Mouse (Mus musculus) fibroblast of lung, adult 2 months (primary cell): ENCODE measurements around the gene Oas1g.
"Not testable (repeated sequence)": the region's sequence is repeated elsewhere in the genome, so short reads cannot be mapped to it uniquely, and the experiment has no call there.

ENCODE experiments used
- DNase-seq: peaks from one replicate; pipeline ENCODE4 v3.0.0-alpha.2; 2011; ENCODE audit warnings: low read depth

Gene Oas1g

DNA sequence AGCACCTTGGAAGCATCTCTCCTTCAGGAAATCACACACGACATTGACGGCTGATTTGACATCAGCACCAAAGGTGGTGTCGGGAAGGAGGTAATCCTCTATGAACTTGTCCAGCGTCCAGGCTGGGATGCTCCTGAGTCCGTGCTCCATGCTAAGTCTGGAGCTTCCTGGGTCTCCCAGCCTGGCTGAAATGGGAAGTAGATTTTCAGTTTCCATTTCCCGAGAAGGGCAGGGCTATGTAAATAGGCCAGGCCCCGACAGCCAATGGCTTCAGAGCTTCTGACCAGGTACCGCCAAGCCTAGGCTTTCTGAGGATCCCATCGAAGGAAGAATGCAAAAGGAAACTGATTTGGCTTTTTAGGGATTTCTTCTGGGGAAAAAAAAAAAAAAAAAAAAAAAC is at the start of gene Oas1g:
Gene Oas1g (minus strand): TSS at position 201 of the 400 bp plus-strand sequence.
- not testable (repeated sequence) for DNase-seq

DNA sequence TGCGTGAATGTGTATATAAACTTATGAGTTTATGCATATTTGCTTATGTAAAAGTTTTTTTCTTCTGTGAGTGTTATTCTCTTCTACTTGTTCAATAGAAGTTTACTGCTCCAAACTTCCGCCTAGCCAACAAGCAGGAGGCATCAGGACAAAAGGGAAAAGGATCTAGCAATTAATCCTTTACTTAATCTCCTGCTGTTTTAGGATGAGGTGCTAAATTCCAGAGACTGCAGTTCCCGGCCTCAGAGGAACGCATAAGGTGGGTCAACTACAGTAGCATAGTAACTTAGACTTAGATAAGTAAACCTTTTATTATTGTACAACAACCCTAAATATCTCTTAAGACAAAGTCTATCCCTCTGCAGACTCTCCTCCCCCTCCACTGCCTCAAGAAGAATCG is 46.6 kb upstream of the Oas1g start:
- no peak for DNase-seq

DNA sequence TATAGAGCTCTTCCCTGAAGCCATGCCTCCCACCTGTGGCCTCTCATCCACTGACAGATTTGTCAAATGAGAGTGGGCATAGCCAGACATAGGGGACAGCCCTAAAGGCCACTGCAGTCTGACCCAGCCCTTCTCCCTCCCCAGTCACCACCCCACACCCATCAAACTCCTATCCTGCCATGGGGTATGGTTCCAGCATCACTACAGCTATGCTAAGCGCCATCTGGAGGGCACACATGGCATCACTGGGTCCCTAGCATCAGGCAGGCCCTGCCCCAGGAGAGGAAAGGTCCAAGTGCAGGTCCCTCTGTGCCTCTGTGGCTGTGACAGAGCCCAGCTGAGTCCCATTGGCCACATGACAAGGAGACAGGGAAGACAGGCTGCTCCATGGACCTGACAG is 39.6 kb upstream of the Oas1g start:
- DNase-seq: no peak

DNA sequence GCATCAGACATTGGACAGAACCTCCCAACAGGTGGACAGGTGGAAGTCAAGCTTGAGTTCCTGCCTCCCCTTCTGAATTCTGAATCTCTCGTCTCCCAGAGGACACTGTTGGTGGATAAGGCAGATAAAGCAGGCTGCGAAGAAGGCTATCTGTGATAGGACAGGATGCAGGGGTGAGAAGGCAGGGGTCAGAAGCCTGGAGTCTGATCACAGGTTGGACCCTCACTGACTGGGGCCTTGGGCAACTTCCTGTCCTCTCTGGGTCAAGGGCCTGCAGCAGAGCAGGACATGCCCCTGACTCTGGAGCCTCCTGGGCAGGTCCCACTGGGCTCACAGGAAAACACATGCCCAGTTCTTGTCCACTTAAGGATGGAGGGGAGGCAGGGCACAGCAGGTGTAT is 38.9 kb upstream of the Oas1g start:
- not testable (repeated sequence) for DNase-seq

DNA sequence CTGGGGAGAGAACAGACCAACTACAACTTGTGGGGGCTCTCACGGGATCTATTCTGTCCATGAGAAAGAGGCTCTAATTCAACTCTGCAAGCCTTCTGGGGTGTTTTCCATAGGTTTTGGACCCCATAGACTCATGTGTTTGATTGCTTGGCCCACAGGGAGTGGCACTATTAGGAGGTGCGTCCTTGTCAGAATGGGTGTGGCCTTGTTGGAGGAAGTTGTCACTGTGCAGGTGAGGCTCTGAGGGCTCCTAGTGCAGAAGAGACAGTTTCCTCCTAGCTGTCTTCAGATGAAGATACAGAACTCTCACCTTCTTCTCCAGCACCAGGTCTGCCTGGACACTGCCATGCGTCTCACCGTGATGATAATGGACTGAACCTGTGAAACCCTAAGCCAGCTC is 37.1 kb upstream of the Oas1g start:
- not testable (repeated sequence) for DNase-seq

DNA sequence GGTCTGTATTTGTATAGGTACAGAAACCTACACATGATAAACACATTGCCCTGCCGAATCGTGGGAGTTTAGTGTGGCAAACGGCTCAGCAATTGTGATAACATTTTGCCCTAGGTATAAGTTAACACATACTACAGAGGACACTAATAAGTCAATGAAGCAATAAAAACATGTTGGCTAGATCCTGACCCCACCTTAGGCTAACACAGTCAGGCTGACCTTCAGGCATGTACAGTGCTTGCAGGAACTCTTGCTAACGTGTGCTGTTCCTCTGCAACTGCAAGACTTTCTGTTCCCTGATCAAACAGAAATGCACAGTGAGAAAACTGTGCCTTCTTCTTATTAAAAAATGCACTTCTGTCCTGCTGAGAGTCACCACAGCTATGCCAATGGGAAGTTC is 36.6 kb upstream of the Oas1g start:
- no peak for DNase-seq

DNA sequence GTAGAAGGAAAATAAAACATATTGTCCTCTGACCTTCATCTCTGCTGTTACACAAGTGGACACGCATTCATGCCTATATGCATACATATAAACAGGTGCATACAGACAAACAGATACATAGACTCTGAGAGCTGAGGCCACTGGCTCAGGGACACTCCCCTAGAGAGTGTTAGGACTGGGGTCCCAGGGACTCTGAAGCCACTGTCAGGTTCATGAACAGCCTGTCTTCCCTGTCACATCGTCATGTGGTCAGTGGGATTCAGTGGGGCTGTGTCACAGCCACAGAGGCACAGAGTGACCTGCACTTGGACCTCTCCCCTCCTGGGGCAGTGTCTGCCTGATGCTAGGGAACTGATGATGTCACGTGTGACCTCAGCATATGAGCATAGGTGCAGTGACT is 32.9 kb upstream of the Oas1g start:
- DNase-seq: no peak

DNA sequence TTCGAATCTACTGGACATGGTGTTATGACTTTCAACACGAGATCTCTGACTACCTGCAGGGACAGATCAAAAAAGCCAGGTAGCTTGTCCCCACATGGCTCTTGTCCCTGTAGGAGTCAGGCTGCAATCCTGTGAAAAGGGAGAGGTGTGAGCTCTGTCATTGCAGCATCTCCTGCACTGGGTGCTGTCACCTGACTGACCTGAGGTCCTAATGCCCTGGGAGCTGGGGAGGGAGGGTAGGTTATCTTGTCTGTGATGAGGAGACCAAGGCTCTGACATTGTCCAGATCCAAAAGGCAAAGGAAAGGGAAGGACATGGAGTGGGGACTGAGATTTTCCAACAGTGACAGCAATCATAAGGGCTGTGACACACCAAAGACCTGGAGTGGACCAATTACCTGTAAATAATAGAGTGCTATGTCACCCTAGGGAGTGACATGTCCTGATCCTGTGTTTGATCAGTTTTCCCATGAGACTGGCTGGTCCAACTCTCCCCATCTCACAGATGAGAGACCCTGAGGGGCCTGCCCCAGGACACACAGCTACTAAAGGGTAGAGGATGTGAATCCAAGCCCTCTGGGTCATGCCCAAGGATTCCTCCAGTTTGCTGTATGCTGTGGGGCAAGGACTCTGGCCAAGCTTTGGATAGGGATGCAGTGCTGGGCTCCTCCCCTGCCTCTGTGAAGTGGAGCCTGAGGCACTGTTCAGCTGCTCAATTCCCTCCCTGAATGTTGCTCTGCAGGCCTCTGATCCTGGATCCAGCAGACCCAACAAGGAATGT is 31.9 kb upstream of the Oas1g start:
- not testable (repeated sequence) for DNase-seq

DNA sequence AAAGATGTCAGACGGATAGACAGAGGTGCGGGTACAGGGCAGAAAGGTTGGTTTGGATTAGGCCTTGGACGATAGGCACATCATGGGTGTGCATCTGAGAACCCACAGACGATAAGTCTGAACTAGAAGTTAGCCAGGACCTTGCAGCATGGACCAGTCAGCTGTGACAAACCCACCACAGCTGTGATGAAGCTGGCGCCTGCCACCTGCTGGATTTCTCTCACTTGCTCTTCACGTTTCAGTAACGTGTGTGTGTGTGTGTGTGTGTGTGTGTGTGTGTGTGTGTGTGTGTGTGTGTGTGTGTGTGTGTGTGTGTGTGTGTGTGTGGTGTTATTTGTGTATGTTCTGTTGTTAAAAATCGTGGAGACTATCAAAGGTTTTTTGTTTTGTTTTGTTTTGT is 26.8 kb upstream of the Oas1g start, which contains the start of gene Oas1d:
Gene Oas1d (plus strand): TSS at position 333 of the 400 bp plus-strand sequence.
- DNase-seq: not testable (repeated sequence)

DNA sequence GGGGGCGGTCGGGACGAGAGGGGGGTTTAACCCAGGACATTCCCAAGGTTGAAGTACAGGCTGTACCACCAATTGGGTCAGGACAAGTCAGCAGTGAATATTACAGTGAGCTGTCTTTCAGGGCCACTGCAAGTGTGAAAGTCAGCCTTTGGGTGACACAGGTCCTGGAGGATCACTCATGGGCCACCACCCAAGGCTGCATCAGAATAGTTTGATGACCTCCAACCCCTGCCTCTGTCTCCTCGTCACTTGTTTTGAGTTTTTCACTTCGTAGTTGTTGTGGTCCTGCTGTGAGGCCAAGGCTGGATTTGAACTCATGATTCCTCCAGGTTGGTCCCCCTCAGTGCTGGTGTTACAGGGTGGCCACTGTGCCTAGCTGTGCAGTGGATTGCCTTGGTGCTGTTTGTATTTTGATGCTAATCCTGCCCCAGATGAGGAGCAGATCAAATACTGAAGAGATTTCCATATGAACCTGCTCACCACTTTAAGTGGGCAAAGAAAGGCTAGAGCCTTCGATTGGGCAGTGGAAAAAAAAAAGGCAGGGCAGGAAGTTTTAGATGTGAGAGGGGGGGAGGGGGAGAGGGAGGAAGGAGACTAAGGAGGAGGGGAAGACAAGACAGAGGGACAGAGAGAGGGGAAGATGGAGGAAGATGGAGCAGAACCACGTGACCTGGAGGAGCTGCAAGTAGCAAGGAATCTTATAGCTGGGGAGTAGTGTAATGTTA is 20.9 kb upstream of the Oas1g start:
- no peak for DNase-seq

DNA sequence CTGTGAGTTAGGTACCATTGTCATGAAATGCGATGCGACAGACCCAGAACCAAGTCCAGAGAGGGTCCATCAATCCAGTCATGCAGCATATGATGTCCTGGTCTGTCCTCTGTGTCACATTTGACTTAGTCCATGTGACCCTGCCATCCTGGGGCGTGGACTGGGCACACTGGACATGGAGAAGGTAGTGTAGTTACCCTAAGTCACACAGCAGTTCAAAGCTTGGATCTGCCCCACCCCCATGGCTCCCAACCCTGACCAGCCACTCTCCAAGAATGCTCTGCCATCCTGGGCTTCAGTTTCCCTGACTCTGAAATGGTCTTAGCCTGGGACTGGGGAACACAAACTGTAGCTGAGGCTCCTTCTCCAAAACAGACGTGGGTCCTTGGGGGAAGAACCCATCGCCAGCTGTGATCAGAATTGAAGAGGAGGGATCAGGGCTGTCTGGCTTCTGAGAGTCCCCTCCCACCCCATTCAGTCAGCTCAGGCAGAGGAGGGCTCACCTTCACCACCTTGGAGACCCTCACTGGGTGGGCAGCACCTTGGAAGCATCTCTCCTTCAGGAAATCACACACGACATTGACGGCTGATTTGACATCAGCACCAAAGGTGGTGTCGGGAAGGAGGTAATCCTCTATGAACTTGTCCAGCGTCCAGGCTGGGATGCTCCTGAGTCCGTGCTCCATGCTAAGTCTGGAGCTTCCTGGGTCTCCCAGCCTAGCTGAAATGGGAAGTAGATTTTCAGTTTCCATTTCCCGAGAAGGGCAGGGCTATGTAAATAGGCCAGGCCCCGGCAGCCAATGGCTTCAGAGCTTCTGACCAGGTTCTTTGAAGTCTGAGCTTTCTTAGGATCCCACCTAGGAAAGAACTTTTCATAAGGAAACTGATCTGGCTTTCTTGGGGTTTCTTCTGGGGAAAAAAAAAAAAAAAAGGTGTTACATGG is 19.6 kb upstream of the Oas1g start, which contains the start of gene Oas1a:
Gene Oas1a (minus strand): TSS at position 731 of the 943 bp plus-strand sequence.
- not testable (repeated sequence) for DNase-seq

DNA sequence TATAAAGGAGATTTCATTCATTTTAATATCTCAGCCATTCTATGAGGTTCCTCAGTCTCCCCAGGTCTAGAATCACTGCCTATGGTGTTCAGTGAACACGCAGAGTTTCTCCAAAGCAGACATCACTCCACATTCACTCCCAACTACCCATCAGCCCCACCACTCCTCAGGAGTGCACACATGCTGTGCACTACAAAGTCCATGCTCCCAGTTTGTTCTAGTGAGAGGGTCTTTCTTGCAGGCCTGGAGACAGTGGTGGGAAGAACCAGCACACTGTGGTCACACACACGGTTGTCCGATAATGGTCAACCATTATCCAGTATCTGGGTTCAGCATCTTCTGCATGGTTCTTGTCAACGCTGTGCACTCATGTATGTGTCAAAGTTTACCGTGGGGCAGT is 14.6 kb upstream of the Oas1g start:
- DNase-seq: no peak

DNA sequence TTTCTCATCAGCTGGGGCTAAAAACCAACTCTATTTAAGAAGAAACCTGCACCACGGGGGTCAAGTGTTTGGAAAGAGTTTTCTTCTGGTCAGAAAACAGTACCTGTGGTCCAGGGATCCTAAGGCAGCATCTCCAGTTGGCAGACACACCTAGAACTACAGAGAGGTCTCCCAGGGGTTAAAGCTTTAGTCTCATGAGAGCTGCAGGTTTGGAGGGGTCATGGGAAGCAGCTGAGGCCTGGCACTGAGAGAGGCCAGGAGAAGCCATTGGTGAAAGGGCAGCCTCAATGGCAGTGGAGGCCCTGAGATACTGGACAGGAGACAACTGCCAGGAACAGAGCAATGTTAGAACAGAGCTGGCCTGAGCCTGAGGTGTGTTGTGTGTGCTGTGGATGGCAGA is 13.3 kb upstream of the Oas1g start:
- no peak for DNase-seq

DNA sequence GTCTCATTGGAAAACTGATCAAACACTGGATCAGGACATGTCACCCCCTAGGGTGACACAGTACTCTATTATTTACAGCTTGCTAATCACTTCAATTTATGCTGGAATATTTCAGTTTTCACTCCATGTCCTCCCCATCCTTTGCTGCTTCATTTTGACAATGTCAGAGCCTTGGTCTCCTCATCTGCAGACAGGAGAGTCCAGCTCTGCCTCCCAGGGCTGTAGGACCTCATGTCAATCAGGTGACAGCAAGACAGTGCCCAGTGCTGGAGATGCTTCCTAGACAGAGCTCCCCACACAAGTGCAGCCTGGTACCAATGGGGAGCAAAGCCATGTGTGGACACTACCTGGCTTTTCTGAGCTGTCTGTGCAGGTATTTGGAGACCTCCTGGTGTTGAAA is 11.3 kb upstream of the Oas1g start:
- no peak for DNase-seq

DNA sequence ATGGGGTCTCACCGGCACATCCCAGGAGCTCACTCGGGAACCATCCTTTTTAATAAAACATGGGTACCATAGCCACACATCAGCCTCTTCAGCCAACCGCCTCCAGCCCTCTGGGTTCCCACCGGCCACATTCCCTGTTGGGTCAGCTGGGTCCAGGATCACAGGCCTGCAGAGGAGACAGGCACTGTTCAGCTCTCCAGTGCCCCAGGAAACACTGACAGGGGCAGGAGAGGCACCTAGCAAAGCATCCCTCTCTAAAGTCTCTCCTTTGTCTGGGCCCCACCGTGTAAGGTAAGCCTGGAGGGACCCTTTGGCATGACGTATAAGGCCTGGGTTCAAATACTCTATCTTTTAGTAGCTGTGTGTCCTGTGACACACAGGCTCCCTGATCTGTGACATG is 10.9 kb upstream of the Oas1g start:
- no peak for DNase-seq

DNA sequence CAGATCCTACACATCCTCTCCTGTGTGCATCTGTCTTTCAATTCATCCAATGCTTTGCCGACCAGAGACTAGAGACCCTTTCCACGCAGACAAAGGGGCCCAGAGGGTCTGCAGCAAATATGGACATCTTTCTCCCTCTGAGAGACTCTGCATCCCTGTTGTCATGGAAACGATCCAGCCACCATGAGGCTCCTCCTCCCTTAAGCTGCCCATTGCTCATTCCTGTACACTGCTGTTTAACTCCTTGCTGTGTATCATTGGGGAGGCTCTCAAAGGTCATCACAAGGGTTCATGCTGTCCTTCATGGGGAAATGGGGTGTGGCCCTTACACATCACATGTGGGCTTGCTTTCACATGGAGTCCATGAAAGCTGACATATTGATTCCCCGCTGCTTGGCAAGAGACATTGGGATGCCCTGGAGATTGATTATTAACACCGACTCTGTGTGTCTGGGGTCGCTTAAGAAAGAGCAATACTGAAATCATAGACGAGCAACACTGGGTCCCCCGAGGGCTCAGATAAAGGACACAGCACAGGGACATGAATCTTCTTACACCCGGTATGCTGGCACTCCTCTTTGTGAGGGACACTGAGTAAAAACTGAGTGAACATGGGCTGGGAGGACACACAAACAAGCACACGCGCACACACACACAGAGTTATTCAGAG is 8.0 kb upstream of the Oas1g start:
- DNase-seq: no peak

DNA sequence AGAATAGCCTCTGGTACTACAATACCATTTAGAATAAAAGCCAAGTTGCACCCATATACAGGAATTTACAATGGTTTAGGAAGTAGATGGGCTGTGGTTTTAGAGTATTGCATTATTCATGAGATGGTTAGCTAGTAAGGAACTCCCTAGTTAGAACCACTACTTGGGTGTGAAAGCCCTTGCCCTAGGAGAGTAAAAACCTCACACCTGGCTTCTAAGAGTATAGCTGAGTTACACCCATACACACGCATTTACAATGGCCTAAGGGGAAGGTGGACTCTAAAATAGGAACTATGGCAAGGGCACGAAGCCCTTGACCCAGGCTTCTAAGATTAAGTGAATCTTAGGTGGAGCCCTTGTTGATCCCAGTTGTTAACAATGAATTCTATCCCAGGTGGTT is 7.3 kb upstream of the Oas1g start:
- DNase-seq: not testable (repeated sequence)

DNA sequence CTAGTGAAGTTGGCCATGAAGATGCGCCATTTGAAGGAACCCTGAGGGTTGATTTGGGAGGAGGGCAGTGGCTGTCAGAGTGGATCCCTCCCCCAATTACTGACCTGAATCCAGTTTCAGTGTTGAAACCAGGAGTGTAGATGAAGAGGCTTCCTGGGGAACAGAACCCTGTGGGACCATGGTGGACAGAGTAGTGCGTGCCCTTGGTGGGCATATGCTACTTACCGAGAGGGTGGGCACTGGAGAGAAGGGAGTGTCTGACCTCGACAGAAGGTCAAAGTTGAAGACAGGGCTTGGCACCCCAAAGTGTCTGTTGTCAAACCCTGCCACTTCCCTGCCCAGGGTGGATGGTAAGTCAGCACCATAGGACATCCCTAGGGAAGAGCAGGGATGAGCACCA is 6.5 kb upstream of the Oas1g start:
- not testable (repeated sequence) for DNase-seq

DNA sequence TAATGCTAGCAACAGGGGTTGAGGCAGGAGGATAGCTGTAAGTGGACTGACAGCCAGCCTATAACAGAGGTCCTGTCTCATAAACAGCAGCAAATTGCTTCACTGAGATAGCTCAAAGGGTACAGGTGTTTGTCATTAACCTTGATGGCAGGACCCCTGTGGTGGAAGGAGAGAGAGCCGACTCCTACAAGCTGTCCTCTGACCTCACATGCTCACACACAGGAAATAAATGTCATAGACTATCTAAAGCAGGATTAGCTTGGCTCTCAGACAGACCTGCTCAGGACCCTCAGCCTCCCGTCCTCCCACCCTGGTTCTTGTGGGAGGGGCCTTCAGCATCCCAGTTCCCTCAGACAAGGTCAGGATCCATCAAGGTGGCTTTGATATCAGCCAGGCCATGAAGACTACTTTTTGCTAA is 4.8 kb upstream of the Oas1g start:
- no peak for DNase-seq

DNA sequence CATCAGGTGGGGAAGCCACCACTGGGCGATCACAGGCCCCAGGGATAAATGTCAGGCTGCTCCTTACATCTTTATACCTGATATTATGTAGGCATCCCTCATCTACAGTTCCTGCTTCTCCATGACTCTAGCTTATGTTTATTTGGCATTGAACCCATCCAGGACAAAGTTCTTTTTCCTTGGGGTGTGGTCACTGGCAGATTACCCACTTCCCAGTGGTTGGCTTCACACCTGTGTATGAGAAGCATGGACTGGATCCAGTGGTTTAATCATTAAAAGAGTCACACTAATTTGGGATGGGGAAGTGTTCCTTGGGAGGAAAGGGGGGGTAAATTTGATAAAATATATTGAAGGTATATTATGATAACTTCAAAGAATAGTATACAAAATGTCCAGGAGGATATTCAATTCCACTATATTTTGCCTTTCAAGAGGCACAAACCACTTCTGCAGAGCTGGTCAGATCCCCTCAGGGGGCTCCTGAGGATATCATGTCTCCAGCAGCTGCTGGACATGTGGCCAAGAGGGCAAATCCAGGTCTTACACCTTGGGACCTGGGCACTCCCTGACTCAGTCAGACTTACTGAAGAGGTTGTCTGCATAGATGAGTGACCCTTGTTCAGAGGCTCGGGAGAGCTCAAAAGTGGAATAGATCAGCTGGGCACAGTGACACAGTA is 4.3 kb upstream of the Oas1g start:
- not testable (repeated sequence) for DNase-seq

DNA sequence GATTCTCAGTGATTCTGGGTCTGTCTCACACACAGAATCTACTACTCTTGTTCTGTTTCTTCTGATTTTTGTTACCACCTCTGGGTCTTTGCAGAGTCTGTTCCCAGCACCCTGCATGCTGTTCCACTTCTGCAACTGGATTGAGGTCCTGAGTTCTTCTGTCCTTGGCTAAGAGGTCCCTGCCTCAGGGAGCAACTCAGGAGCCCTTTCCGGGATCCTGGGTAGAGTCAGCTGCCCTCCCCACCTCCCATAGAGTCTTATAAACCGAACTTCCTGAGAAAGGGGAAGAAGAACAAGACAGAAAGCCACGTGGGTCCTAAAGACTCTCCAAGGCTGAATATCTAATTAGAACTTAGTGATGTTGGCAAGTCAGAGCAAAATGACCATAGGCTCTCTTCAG is 3.6 kb upstream of the Oas1g start:
- DNase-seq: no peak
